Mouse (Mus musculus): ENCODE results near the gene Arhgap29. TPM values are rescaled to one million over a fixed set of nuclear protein-coding genes. Genes with fewer than 3 reads are reported as not detected.

Gene Arhgap29
- polyA plus RNA-seq, 3 experiments from 2014 or later = 0.20 to 0.43 TPM; not detected in 1

- ATAC-seq = no peak
These were observed 60.1 kb downstream of the Arhgap29 start for GRCm38 (mm10) chr3:122012464-122012863.

DNA sequence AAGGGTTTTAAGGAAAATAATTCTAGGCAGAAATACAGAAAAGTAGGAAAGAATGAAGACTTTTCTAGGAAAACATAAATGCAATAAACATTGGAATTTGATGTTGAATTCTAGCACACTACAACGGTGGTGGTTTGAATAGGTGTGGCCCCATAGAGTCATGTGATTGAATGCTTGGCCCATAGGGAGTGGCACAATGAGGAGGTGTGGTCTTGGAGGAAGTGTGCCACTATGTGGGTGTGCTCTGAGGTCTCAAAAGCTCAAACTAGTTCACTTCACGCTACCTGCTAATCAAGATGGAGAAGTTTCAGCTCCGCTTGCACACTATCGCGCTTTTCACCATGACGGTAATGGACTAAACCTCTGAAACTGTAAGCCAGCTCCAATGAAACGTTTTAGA is 66.1 kb downstream of the Arhgap29 start:
- ATAC-seq = no peak

DNA sequence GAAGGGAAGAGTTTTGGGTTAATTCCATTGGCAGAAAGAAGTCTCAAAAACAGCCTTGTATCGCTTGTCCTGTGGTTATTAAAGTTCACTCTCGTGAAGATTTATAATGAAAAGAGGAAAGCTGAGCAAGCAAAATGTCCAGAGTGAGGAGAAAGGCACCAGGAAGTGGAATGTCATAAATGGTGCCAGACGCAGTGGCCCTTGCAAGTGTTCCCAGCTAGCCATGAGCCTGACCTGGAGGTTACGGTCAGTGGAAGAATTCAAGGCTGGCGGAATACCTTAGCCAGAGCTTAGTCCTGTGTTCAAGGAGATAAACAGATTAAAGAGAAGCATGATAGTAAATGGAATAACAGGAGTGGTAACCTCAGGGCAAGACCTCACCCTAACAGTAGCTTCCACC is 66.8 kb downstream of the Arhgap29 start:
- ATAC-seq = no peak

DNA sequence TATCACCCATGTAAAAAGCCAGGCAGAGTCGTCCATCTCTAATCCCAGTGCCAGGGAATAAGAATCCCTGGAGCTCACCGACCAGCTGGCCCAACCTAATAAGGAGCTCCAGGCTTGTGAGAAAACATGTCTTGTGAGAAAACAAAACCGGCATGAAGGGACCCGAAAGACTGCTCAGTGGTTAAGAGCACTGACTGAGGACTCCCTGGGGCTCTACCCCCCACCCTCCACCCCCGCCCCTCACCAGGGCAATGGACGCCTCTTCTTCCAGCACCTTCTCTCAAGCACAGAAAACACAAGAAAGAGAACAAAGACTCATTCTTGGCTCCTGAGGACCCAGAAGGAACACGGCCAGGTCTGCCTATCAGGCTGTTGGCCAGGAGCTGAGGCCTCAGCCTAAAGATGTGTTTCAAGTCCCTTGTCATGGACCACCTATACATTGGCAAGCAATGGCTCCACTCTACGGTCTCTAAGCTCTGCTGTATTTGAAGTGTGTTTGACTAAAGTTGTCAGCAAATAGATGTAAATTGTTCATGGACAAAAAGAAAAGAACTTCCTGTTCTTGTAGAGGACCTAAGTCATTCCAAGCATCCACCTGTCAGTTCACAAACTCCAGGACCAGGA is 68.8 kb downstream of the Arhgap29 start:
- ATAC-seq = no peak

GRCm38 (mm10) chr3:122022355-122022754 is 70.0 kb downstream of the Arhgap29 start:
- no peak for ATAC-seq

- ATAC-seq = no peak
These were observed 74.3 kb downstream of the Arhgap29 start for GRCm38 (mm10) chr3:122026676-122027075.

- ATAC-seq = no peak
These were observed 75.4 kb downstream of the Arhgap29 start for GRCm38 (mm10) chr3:122027776-122028175.

GRCm38 (mm10) chr3:122033248-122033837 is 81.0 kb downstream of the Arhgap29 start:
- no peak for ATAC-seq

GRCm38 (mm10) chr3:122034240-122034639 is 81.9 kb downstream of the Arhgap29 start:
- no peak for ATAC-seq

DNA sequence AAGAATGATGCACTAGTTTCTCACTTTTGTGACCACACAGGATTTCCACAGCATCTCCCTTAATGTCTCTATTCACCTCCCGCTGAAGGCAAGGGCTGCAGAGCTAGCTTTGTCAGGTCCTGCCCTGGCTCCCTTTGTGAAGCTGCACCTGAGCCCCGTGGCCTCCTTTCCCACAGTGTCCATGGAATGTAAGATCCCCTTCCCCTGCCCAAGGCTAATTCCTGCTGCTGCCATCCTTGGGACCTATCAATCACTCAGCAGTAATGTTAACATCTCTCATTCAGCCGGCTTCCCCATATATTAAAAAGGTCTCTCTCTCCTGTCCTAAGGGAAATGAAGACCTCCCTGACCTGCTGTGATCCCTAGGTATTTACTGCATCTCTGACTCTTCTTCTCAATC is 82.8 kb downstream of the Arhgap29 start:
- no peak for ATAC-seq

- ATAC-seq = no peak
These were observed 88.2 kb downstream of the Arhgap29 start for GRCm38 (mm10) chr3:122040522-122040921.

GRCm38 (mm10) chr3:122043102-122043501 is 90.8 kb downstream of the Arhgap29 start:
- no peak for ATAC-seq

DNA sequence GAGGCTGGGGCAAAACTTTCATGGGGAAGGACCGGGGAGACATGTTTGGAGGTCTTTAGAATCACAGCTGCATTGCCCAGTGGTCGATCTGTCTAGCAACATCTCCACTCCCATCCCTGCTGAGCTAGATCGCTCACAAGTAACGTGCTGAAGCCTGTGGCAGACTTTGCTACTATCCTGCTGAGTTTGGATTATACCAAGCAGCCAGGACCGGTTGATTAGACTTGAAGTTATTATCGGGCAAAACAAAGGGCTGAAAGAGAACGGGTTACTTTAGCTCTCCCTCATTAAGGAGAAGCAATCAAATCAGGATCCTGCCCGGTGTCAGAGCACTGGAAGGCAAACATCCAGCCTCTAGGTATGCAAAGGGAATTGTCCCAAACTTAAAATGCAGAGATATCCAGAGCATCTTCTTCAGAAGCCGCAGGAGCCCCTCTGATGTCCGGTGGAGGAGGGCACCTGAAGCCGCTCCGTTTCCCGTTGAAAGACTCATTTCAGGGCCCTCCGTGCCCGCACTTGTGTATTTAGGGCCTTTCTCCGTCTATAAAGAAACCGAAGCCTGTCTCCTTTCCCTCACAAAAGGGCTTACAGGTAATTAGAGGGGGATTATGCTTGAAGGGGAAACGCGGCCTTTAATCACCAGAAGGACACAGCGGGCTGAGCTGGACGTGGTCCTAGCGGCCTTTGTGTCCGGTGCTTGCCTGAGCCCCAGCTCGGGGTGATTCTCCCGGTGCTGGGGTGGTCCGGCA is 91.6 kb downstream of the Arhgap29 start, which contains the start of gene Abca4:
Abca4 (plus strand) TSS at position 645 of the 749 bp plus-strand sequence.
- no peak for ATAC-seq

DNA sequence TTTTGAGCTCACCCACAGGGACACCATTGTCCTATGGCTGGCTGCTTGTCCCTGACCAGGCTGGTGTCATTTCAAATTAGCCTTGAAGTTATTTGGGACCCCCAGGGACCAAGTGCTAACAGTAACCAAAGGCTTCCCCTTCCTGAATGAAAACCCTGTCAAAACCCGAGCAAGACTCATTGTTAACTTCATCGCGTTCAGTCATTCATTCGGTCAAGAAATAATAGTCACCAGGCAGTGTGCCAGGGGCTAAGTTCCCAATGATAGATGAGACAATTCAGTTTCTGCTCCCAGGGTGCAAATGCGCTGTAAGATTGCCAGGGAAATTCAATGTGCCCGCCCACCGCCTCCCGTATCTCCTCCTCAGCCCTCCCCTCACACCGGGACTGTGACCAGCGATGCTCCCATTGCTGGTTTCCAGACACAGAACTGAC is 93.9 kb downstream of the Arhgap29 start:
- ATAC-seq = no peak

DNA sequence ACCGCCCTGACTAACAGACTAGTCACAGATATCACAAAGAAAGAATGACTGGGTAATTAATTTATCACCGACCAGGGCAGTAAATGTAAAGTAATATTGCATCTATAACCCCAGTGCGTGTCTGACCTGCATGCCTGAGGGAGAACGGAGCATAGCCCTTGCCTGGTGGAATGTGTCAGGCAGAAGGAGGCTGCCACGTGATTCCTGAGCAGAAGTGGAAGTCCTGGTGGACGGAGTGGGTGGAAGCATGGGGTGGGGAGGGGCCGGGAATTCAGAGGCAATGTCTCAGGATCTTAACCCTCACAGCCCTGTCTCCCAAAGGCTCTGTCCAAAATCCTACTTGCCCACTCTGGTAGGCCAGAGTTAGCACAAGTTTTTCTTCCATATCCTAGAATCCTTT is 95.1 kb downstream of the Arhgap29 start:
- no peak for ATAC-seq

DNA sequence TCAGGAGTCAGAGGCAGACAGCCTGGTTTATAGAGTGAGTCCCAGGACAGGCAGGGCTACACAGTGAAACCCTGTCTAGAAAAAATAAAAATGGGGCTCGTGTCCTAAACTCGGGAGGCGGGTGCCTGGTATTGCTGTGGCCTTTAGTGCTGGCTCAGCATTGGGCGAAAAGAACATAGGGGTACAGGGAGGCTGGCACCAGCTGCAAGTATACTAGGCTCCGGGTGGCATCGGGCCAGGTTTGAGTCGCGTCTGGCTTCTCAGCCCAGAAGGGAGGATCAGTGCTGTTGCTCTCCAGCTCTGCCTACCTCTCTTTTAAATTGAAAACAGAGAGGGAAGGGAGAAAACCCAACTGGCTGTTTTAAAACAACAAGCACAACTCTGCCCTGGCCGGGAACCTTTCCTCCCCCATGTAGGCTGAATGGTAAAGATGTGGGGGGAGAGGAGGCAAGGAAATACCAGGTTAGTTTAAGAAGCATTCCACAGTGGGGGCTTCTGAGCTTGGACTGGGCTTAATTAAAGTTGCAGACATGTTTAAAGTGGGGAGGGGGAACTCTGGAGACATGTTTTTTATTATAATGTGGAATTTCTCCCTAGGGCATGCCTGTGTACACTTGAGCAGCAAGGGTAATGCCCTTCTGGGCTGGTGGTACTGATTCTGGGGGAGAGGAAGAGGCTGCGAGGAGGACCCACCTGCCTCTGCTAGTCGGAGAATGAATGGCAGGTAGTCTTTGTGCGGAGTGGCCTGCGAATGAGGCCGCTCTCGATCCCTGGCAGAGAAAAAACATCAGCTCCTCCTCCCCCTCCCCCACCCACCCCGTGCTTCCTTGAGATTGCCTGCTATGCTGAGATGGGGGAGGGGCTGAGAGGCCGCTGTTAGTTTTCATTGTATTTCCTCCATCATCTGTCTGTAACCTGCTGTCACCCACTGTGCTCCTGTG is 95.8 kb downstream of the Arhgap29 start:
- ATAC-seq = no peak

- ATAC-seq = no peak
These were observed 96.8 kb downstream of the Arhgap29 start for GRCm38 (mm10) chr3:122049158-122049557.

DNA sequence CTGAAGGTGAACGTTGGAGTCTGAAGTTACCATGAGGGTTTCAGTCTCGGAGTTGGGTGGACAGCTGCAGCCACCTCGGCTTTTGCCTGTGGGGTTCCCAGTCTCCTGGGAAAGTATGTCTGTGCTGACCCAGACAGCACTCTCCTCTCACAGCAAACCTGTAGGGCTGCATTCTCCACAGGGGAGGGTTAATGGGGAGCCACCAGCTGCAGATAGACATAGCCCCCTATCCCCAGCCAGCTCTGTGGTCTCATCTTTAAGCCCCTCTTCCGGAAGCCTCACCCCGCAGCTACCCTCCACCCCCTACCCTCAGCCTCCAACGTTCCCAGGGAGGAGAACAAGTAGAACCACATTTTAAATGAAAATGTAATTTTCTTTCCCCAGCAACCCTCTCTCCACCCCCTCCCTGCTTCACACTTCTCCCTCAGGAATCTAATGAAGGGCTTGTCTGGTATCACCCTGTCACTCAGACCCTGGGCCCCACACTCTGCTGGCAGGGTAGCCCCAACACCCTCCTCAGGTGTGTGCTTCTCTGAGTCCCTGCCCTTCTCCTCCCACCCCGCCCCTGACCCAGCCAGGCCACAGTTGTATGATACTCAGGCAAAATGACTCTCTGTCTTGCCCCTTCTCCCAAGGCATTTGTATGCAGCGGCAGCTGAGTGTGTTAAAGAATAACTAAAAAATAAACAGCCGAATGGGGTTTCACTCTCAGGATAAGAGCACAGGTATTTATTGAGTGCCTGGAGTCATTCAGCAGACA is 106.3 kb downstream of the Arhgap29 start:
- ATAC-seq = no peak

DNA sequence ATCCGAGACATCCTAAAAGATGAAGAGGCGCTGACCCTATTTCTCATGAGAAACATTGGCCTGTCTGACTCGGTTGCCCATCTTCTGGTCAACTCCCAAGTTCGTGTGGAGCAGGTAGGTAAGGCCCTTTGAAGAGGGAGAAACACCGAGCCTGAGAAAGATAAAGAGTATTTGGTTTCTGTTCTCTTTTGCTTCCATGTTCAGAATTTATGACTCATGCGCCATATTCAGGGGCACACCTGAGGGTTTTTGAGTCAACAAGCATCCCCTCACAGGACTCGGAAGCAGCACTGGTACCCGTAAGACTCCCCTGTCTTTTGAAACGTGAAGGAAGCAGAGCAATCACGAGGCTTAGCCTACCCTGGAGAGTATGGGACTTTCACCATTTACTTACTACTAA is 110.2 kb downstream of the Arhgap29 start:
- ATAC-seq = no peak

DNA sequence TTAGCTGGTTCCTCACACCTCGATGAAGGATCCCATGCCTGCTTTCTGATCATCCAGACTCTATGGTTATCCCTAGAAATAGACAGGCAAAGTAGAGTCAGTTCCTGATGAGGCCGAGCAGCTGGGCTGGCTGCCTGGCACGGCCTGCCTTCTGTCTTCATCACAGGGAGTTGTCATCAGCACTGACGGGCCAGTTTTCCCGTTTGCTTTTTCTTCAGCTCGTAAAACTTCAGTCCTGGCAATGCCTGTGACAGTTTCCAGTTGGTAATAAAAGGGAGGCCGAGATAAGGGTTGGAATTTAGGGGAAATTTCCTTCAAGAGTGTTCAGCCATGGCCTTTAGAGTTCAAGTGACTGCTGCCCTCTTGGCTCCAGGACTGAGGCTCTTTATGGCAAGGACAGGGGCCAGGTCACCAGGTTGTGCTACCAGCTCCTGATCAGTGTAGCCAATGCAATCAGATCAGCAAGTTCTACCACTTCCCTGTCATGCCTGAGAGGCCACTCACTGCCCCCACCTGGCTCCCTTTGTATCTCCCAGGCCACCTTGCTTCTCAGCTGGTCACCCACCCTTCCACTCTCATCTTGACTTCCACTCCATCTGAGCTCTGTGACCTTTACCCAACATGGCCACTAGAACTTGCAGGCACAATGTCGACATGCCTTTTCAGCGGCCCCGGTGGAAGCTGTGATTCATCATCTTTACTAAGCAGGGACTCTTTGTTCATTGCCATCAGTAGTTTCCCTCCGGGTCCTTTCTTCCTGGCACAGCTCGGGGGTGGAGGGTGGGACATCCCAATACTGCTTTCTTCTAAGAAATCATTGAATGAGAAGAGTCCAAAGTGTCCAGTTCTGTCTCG is 112.4 kb downstream of the Arhgap29 start:
- ATAC-seq = no peak
